Mouse (Mus musculus) cerebellum, adult 11 months (tissue): ENCODE measurements around the gene Lrsam1.

Experiments used
- DNase-seq: peaks from one replicate; pipeline ENCODE4 v3.0.0; 2022

The Lrsam1 gene

GRCm38 (mm10) chr2:32966689-32967631, 5.5 kb upstream of the Lrsam1 start:
- DNase-seq: peak; percentile 83

DNA sequence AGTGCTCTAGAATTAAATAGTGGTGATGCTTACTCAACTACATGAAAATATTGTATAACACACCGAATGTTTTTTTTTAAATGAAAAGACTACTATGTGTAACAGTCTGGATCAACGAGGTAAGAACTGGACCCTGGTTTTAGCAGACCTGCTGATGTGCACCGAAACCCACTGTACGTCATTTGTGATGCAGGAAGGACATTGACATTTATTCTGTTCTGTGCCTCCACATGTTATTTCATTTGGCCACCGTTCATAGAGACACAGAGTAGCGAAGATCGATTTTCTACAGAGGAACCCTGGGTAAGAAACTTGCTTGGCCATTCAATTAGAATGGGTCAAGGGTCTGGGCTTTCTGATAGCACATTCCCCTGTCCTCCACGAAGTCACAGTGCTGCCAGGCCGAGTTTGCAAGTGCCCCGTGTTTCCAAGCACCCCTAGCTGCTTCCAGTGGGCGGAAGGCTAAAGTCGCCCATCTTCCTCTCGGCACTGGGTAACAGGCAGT, 4.8 kb upstream of the Lrsam1 start:
- DNase-seq: no peak

GRCm38 (mm10) chr2:32965511-32966183, 4.2 kb upstream of the Lrsam1 start:
- no peak for DNase-seq

DNA sequence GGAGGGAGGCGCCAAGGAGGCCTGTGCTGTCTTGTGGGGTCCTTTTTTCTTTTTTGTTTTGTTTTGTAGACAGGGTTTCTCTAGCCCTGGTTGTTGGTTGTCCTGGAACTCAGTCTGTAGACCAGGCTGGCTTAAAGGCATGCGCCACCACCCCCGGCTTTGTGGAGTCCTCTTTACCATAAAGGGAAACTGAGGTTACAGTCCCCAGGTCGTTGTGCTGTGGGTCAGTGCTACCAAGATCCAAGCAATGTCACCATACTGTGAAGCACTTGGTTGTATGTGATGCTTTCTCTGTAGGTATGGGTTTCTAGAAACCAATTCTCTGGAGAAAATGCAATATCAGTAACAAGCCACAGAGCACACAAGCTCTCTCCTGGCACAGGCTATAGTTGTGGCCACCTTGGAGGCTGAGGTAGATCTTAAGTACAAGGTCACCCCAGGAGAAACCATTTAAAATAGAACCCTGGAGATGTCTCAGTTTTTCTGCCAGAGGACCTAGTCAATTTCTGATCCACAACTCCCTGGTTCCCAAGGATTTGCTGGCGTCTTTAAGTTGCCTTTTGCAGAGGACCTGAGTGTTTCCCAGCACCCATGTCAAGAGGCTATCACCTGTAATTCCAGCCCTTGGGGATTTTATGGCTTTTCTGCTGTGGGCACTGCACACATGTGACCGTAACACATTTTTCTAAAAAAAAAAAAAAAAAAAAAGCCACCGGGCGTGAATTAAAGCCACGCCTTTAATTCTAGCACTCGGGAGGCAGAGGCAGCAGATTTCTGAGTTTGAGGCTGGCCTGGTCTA, 3.4 kb upstream of the Lrsam1 start:
- no peak for DNase-seq

GRCm38 (mm10) chr2:32963981-32964380, 2.6 kb upstream of the Lrsam1 start:
- DNase-seq: no peak

DNA sequence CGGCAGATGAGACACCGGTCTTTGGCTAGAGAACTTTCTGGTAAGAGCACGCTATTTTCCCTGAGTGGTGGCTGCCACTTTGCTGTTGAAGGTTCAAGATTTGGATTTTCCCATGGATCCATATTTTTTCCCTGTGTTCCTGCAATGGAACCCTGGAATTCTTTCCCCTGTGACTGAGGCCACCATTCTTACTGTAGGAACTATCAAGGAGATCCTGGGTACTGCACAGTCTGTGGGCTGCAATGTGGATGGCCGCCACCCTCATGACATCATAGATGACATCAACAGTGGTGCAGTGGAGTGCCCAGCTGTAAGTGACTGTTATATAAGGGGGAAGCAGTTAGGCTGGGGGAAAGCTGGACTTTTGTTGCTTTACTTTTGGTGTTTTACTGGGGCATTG, 2.1 kb upstream of the Lrsam1 start:
- DNase-seq: no peak

- no peak for DNase-seq
These were observed 1.4 kb upstream of the Lrsam1 start for GRCm38 (mm10) chr2:32962875-32963220.

DNA sequence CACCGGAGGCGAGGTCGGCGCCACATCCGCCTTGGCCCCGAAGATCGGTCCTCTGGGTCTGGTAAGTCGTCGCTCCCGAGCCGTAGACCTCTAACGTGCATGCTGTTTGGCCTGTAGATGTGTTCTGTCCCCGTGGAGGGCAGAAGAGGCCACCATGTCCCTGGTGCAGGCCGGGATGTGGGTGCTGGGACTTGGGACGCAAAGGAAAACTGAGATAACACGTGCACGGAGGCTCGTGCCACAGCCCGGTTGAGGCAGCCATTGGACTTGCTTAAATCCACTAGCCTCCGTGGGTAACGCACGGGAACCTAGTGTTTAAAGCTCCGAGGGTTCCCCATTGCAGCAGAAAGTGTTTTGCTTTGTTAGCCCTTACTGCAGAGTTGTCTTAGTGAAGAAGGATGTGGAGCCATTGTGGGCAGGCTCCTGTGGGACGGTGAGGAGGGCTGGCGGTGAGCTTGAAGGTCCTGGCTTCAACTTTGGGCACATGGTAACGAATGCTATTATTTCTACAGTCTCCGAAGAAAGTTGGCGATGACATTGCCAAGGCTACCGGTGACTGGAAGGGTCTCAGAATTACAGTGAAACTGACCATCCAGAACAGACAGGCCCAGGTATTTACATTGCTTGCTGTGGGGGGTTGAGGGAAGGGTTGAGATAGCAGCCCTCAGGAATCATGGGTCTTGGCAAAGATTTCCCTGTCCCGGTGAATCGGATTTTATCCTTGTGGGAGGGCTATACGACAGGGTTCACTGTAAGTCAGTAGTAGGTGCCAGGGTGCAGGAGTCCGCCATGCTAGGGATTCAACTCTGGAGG, 854 bp upstream of the Lrsam1 start:
- no peak for DNase-seq

DNA sequence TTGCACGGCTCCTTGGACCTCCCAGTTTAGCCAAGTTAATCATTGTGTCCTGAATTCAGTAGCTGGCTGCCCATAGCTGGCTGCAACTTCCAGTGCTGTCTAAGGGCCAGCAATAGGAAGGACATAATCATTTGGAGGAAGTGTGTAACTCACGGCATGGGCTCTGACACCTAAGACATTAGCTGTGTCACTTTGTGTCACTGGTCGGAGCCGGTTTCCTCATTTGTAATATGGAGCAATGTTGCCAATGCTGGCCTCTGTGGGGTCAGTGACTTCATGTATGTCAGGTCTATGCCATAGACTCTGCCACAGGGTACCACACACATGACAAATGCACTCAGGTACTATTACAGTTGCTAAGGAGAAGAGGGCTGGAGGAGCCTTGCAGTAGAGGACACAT, 1.1 kb downstream of the Lrsam1 start:
- DNase-seq: no peak

- no peak for DNase-seq
These were observed 4.1 kb downstream of the Lrsam1 start for GRCm38 (mm10) chr2:32957344-32957743.

DNA sequence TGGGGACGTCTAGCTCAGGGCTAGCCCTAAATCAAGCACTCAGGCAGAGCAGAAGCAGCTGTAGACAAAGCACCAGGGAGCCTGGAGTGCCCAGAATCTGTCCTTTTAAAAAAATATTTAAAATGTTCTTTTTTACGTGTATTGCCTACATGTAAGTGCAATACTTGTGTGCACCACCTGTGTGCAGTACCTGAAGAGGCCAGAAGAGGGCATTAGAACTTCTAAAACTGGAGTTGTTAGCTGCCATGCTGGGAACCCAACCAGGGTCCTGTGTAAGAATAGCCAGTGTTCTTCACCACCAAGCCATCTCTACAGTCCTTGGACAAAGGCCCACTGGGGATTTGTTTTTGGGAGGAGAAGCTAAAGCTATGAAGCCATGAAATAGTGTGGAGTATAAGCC, 6.8 kb downstream of the Lrsam1 start:
- DNase-seq: no peak

DNA sequence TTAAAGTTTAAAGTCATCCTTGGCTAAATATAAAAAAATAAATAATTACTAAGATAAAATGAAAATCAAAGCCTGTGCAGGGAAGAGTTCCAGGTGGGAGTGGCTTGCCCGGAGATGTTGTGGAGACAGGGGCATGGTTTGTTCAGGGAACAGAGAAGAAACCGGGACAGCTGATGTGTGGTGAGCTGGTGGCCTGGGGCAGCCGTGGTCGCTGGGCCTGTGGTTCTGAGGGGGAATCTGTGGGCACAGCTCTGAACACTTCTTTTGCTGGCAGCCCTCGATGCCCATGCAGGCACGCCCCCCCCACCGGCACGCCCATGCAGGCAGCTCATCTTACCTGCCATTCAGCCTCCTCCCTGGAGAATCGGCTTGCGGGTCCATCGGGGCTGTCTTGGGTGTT, 14.0 kb downstream of the Lrsam1 start:
- no peak for DNase-seq

- no peak for DNase-seq
These were observed 20.9 kb downstream of the Lrsam1 start for GRCm38 (mm10) chr2:32940483-32940882.

DNA sequence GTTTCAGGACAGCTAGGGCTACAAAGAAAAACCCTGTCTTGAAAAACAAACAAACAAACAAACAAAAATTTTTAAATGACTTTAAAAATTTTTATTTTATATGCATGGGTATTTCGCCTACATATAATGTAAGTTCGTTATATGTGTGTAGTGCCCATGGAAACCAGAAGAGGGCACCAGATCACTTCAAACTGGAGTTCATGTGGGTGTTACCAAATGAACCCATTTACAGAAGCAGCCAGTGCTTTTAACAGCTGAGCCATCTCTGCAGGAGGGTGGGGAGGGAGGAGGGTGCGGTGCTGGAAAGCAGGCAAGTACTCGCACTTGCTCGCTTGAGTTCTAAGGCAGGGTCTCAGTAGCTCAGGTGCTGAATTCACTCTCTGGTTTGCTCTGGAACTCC, 22.0 kb downstream of the Lrsam1 start:
- no peak for DNase-seq

- DNase-seq: no peak
These were observed 22.7 kb downstream of the Lrsam1 start for GRCm38 (mm10) chr2:32938741-32939140.

GRCm38 (mm10) chr2:32931730-32932129, 29.7 kb downstream of the Lrsam1 start:
- DNase-seq: no peak

DNA sequence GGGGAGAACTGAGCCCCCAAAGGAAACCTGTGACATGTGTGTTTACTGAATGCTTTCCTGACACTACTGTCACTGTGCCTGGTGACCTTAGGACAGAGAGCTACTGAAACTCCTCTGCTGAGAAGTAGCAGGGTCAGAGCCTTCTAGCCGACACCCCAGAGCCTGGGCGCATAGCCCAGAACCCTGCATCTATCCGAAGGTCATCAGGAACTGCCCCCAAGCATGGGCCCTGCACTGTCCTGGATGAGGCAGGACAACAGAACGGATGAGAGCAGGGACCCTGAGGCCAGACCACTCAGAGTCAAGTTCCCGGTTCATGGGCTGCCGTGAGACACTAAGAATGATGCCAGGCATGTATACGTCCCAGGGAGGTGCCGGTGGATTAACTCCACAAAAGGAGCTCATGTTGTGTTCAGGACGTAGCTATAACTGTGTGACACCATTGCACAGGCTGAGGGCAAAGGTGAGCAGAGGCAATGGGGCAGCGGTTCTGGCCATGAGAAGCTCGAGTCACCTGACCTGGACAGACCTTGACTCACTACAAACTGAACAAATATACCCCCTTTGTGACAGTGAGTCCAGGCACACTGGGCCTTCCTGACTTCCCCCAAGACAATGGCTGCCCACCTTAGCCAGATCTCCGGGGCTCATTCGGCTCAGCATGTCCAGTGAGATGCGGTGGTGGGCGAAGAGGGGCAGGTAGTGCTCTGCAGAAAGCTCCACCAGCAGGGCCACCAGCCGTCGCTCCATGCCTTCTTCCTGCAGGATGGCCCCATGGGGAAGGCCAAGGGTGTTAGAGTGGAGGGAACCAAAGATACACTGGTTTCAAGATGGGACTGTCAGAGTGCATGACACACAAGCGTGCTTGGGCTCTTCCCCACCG, 32.2 kb downstream of the Lrsam1 start:
- DNase-seq: no peak

- DNase-seq: peak; percentile 71
These were observed 33.0 kb downstream of the Lrsam1 start for GRCm38 (mm10) chr2:32928235-32928946.

GRCm38 (mm10) chr2:32927624-32928234, 33.7 kb downstream of the Lrsam1 start:
- no peak for DNase-seq
